Mouse (Mus musculus): ENCODE data around the gene Grm4.

The Grm4 gene

GRCm38 (mm10) chr17:27551393-27551940 is 30.3 kb upstream of the Grm4 start:
- ATAC-seq (ENCODE audit: low TSS enrichment): no peak

GRCm38 (mm10) chr17:27549234-27549633 is 28.0 kb upstream of the Grm4 start:
- ATAC-seq (ENCODE audit: low TSS enrichment): no peak

GRCm38 (mm10) chr17:27547253-27547868 is 26.2 kb upstream of the Grm4 start:
- no peak for ATAC-seq (ENCODE audit: low TSS enrichment)

- ATAC-seq (ENCODE audit: low TSS enrichment): no peak
These were observed 25.4 kb upstream of the Grm4 start for GRCm38 (mm10) chr17:27546574-27547085.

- ATAC-seq (ENCODE audit: low TSS enrichment): no peak
These were observed 24.8 kb upstream of the Grm4 start for GRCm38 (mm10) chr17:27545991-27546390.

GRCm38 (mm10) chr17:27544551-27544950 is 23.3 kb upstream of the Grm4 start:
- ATAC-seq (ENCODE audit: low TSS enrichment): peak; percentile 86; the same call in 1 of the 2 replicates

GRCm38 (mm10) chr17:27541984-27542383 is 20.8 kb upstream of the Grm4 start:
- ATAC-seq (ENCODE audit: low TSS enrichment): no peak

GRCm38 (mm10) chr17:27541261-27541660 is 20.1 kb upstream of the Grm4 start:
- no peak for ATAC-seq (ENCODE audit: low TSS enrichment)

GRCm38 (mm10) chr17:27534718-27535117 is 13.5 kb upstream of the Grm4 start:
- ATAC-seq (ENCODE audit: low TSS enrichment): peak; percentile 59; the same call in 1 of the 2 replicates

- no peak for ATAC-seq (ENCODE audit: low TSS enrichment)
These were observed 12.2 kb upstream of the Grm4 start for GRCm38 (mm10) chr17:27533354-27533753.

- no peak for ATAC-seq (ENCODE audit: low TSS enrichment)
These were observed 10.9 kb upstream of the Grm4 start for GRCm38 (mm10) chr17:27532095-27532494.

- no peak for ATAC-seq (ENCODE audit: low TSS enrichment)
These were observed 7.6 kb upstream of the Grm4 start for GRCm38 (mm10) chr17:27528767-27529166.

GRCm38 (mm10) chr17:27528030-27528429 is 6.8 kb upstream of the Grm4 start:
- ATAC-seq (ENCODE audit: low TSS enrichment): no peak

- ATAC-seq (ENCODE audit: low TSS enrichment): no peak
These were observed 6.0 kb upstream of the Grm4 start for GRCm38 (mm10) chr17:27527188-27527587.

- no peak for ATAC-seq (ENCODE audit: low TSS enrichment)
These were observed 1.9 kb upstream of the Grm4 start for GRCm38 (mm10) chr17:27523121-27523520.

- peak; percentile 69; the same call in 1 of the 2 replicates for ATAC-seq (ENCODE audit: low TSS enrichment)
These were observed 646 bp downstream of the Grm4 start for GRCm38 (mm10) chr17:27520557-27520956.

- no peak for ATAC-seq (ENCODE audit: low TSS enrichment)
These were observed 2.3 kb downstream of the Grm4 start for GRCm38 (mm10) chr17:27518700-27519595.

GRCm38 (mm10) chr17:27518296-27518695 is 2.9 kb downstream of the Grm4 start:
- ATAC-seq (ENCODE audit: low TSS enrichment): no peak

GRCm38 (mm10) chr17:27513916-27514762 is 7.1 kb downstream of the Grm4 start:
- no peak for ATAC-seq (ENCODE audit: low TSS enrichment)

- ATAC-seq (ENCODE audit: low TSS enrichment): peak; percentile 18; the same call in 1 of the 2 replicates
These were observed 7.8 kb downstream of the Grm4 start for GRCm38 (mm10) chr17:27513279-27513915.

- peak; percentile 15; the same call in 1 of the 2 replicates for ATAC-seq (ENCODE audit: low TSS enrichment)
These were observed 8.5 kb downstream of the Grm4 start for GRCm38 (mm10) chr17:27512619-27513161.

Measured in frontal cortex, adult (tissue).